Comparison of ENCODE assay signal across 21 mouse cellular contexts in genomic region chr4:48633529-48633928, GRCm38 (mm10). TPM values are rescaled to one million over a fixed set of nuclear protein-coding genes. Genes with fewer than 3 reads are reported as not detected.
A peak's percentile ranks its signal among the peaks of the same experiment; 100 is the strongest.
DNase-seq lines count a peak whose midpoint lies in the region; ATAC-seq and TF ChIP-seq lines count a peak whose summit lies in the region.
"Had no signal": no experiment of that assay in that cellular context is flagged by ENCODE, and none has a peak within 500 bp of the region (broad histone marks: within the 10 kb centered on the region; RNA-seq: fewer than 3 reads in every experiment).

No protein-coding gene starts in this region.

- no peak overlapping the region for H3K4me3 ChIP-seq in kidney, embryonic 16.5 days (ENCODE audit: low read length)
- H3K4me3 ChIP-seq in forebrain, postnatal 0 days (ENCODE audit: low read depth, low read length) = no peak overlapping the region
- H3K4me3 ChIP-seq: forebrain, embryonic 13.5 days; hindbrain, embryonic 15.5 days; left cerebral cortex, adult 2 months; limb, embryonic 12.5 days; liver, embryonic 13.5 days; lung, embryonic 15.5 days; midbrain, embryonic 13.5 days had no signal

- peaks cover 27% of the 10 kb centered on the region for H3K36me3 ChIP-seq in kidney, embryonic 16.5 days (ENCODE audit: insufficient read depth, low read length)
- peaks cover 4% of the 10 kb centered on the region for H3K36me3 ChIP-seq in forebrain, postnatal 0 days (ENCODE audit: insufficient read depth)
- H3K36me3 ChIP-seq: G1E; liver, embryonic 13.5 days had no signal

- peak; percentile 82 for ATAC-seq in kidney, embryonic 16.5 days (ENCODE audit: low FRiP score, low TSS enrichment)
- ATAC-seq in frontal cortex, adult (ENCODE audit: low TSS enrichment) = no peak
- ATAC-seq in forebrain, postnatal 0 days = no peak
- ATAC-seq: forebrain, embryonic 13.5 days; midbrain, embryonic 13.5 days had no signal

- 28% methylated on average over 6 of the region's 6 CpGs for WGBS in kidney, embryonic 16.5 days
- 85% methylated on average over 6 of the region's 6 CpGs for WGBS in forebrain, postnatal 0 days

- H3K9ac ChIP-seq in kidney, embryonic 16.5 days (replicated peaks; ENCODE audit: low read length) = no peak overlapping the region
- H3K9ac ChIP-seq in forebrain, postnatal 0 days = no peak overlapping the region
- H3K9ac ChIP-seq: forebrain, embryonic 13.5 days; hindbrain, embryonic 15.5 days; limb, embryonic 12.5 days; liver, embryonic 13.5 days; lung, embryonic 15.5 days; midbrain, embryonic 13.5 days had no signal

- H3K4me1 ChIP-seq in kidney, embryonic 16.5 days (ENCODE audit: insufficient read depth, low read length) = peaks cover 7% of the 10 kb centered on the region; the same call in 1 of the 2 replicates
- H3K4me1 ChIP-seq in forebrain, postnatal 0 days (ENCODE audit: insufficient read depth) = no peaks in the 10 kb centered on the region
- H3K4me1 ChIP-seq: forebrain, embryonic 13.5 days; hindbrain, embryonic 15.5 days; limb, embryonic 12.5 days; liver, embryonic 13.5 days; lung, embryonic 15.5 days had no signal

- H3K27ac ChIP-seq in kidney, embryonic 16.5 days (ENCODE audit: low read length) = no peak overlapping the region
- H3K27ac ChIP-seq in forebrain, postnatal 0 days (ENCODE audit: low read depth, low read length) = no peak overlapping the region
- H3K27ac ChIP-seq: forebrain, embryonic 13.5 days; hindbrain, embryonic 15.5 days; left cerebral cortex, adult 2 months; limb, embryonic 12.5 days; liver, embryonic 13.5 days; lung, embryonic 15.5 days; macrophage; midbrain, embryonic 13.5 days; stomach, postnatal 0 days had no signal

- TF ChIP-seq CTCF in forebrain, postnatal 0 days (IDR thresholded peaks at IDR 0.05; ENCODE audit: low read depth) = no peak

- H3K9me3 ChIP-seq in kidney, embryonic 16.5 days (ENCODE audit: low read length) = no peaks in the 10 kb centered on the region
- no peaks in the 10 kb centered on the region for H3K9me3 ChIP-seq in forebrain, postnatal 0 days (ENCODE audit: low read length)
- H3K9me3 ChIP-seq: forebrain, embryonic 13.5 days; hindbrain, embryonic 15.5 days; limb, embryonic 12.5 days; liver, embryonic 13.5 days; lung, embryonic 15.5 days; midbrain, embryonic 13.5 days had no signal

- no peak for DNase-seq in kidney, adult 9 months
- peak; percentile 84 for DNase-seq in embryo, embryonic 10 days (ENCODE audit: low spot score)
- DNase-seq in embryo, embryonic 11.5 days (ENCODE audit: low read depth, low spot score) = peak; percentile 36
- DNase-seq in mesoderm, embryonic 11.5 days (ENCODE audit: low read depth, low spot score) = peak; percentile 74
- DNase-seq in forebrain, postnatal 0 days = no peak
- DNase-seq: adrenal gland, adult 8-10 months; cerebellum, adult 18-20 months; kidney, postnatal 14 days; right cerebral cortex, postnatal 14 days had no signal

- H3K27me3 ChIP-seq in kidney, embryonic 16.5 days (ENCODE audit: insufficient read depth, low read length) = no peaks in the 10 kb centered on the region
- no peaks in the 10 kb centered on the region for H3K27me3 ChIP-seq in forebrain, postnatal 0 days (ENCODE audit: insufficient read depth, low read length)
- H3K27me3 ChIP-seq: forebrain, embryonic 13.5 days; hindbrain, embryonic 15.5 days; limb, embryonic 12.5 days; liver, embryonic 13.5 days; lung, embryonic 15.5 days; midbrain, embryonic 13.5 days had no signal

- H3K4me2 ChIP-seq in kidney, embryonic 16.5 days (replicated peaks; ENCODE audit: low read depth, low read length) = no peak overlapping the region
- no peak overlapping the region for H3K4me2 ChIP-seq in forebrain, postnatal 0 days (ENCODE audit: low read depth)
- H3K4me2 ChIP-seq: forebrain, embryonic 13.5 days; hindbrain, embryonic 15.5 days; limb, embryonic 12.5 days; liver, embryonic 13.5 days; lung, embryonic 15.5 days; midbrain, embryonic 13.5 days had no signal

RNA-seq across cellular contexts. Expression of gene Cavin4, which starts 29.8 kb away (rescaled TPM):
- 0.82 and 1.3 TPM in 2 replicates for polyA plus RNA-seq in kidney, embryonic 16.5 days (2015; fragmentation: Nextera tagmentation; extraction: Ambion mirVana)
- 2.1 and 3.2 TPM in 2 replicates for total RNA-seq in forebrain, postnatal 0 days (2014; rRNA removed)
- 0.94 and 1.4 TPM in 2 replicates for polyA plus RNA-seq in forebrain, postnatal 0 days (2015; fragmentation: Nextera tagmentation; extraction: Ambion mirVana)
- polyA plus RNA-seq: G1E, macrophage had no signal

RNA-seq across cellular contexts. Expression of gene Tmeff1, which starts 48.6 kb away (rescaled TPM):
- 10.4 and 19.8 TPM in 2 replicates for polyA plus RNA-seq in kidney, embryonic 16.5 days (2015; fragmentation: Nextera tagmentation; extraction: Ambion mirVana)
- 331 and 345 TPM in 2 replicates for total RNA-seq in forebrain, postnatal 0 days (2014; rRNA removed)
- 189 and 202 TPM in 2 replicates for polyA plus RNA-seq in forebrain, postnatal 0 days (2015; fragmentation: Nextera tagmentation; extraction: Ambion mirVana)
- total RNA-seq: G1E had no signal
- polyA plus RNA-seq: G1E, macrophage had no signal

Comparison
In these comparisons a context has a peak if more than half of its experiments do, and no peak if none do; other contexts are left out.
1. DNase-seq: peak in embryo, embryonic 10 days (single experiment), embryo, embryonic 11.5 days (single experiment) and mesoderm, embryonic 11.5 days (single experiment); none in kidney, adult 9 months (single experiment) and forebrain, postnatal 0 days (single experiment).